Mouse (Mus musculus) cerebellum, adult 8-10 months (tissue): ENCODE data around the gene Hspa5.
"Not testable (repeated sequence)": the region's sequence is repeated elsewhere in the genome, so short reads cannot be mapped to it uniquely, and the experiment has no call there.

Source experiments
- DNase-seq: peaks from one replicate; pipeline ENCODE4 v3.0.0; 2022

Hspa5 gene

GRCm38 (mm10) chr2:34772252-34773235, 774 bp downstream of the Hspa5 start:
- no peak for DNase-seq

- no peak for DNase-seq
Measured at GRCm38 (mm10) chr2:34773673-34774072, 1.9 kb downstream of the Hspa5 start.

GRCm38 (mm10) chr2:34774493-34774892, 2.7 kb downstream of the Hspa5 start:
- DNase-seq: no peak

GRCm38 (mm10) chr2:34777237-34777868, 5.6 kb downstream of the Hspa5 start:
- DNase-seq: no peak

- no peak for DNase-seq
Measured at GRCm38 (mm10) chr2:34783064-34784020, 11.6 kb downstream of the Hspa5 start.

GRCm38 (mm10) chr2:34784085-34784484, 12.3 kb downstream of the Hspa5 start:
- no peak for DNase-seq

GRCm38 (mm10) chr2:34790282-34790681, 18.5 kb downstream of the Hspa5 start:
- DNase-seq: no peak

- not testable (repeated sequence) for DNase-seq
Measured at GRCm38 (mm10) chr2:34792543-34792942, 20.8 kb downstream of the Hspa5 start.

GRCm38 (mm10) chr2:34794511-34794910, 22.7 kb downstream of the Hspa5 start:
- DNase-seq: no peak

GRCm38 (mm10) chr2:34795426-34795825, 23.7 kb downstream of the Hspa5 start:
- DNase-seq: no peak

GRCm38 (mm10) chr2:34799357-34800256, 27.8 kb downstream of the Hspa5 start, which contains the start of gene Rabepk:
Gene Rabepk (minus strand): TSS chr2:34799912.
- DNase-seq: peak; percentile 70

GRCm38 (mm10) chr2:34800371-34800770, 28.6 kb downstream of the Hspa5 start:
- DNase-seq: no peak

GRCm38 (mm10) chr2:34801516-34802482, 30.0 kb downstream of the Hspa5 start:
- DNase-seq: peak; percentile 94

GRCm38 (mm10) chr2:34802565-34803245, 30.9 kb downstream of the Hspa5 start:
- peak; percentile 41 for DNase-seq

GRCm38 (mm10) chr2:34803746-34804145, 32.0 kb downstream of the Hspa5 start:
- DNase-seq: no peak

GRCm38 (mm10) chr2:34804172-34804571, 32.4 kb downstream of the Hspa5 start:
- no peak for DNase-seq

- no peak for DNase-seq
Measured at GRCm38 (mm10) chr2:34804815-34805214, 33.0 kb downstream of the Hspa5 start.

- no peak for DNase-seq
Measured at GRCm38 (mm10) chr2:34805364-34805950, 33.7 kb downstream of the Hspa5 start.

GRCm38 (mm10) chr2:34808057-34808456, 36.3 kb downstream of the Hspa5 start:
- DNase-seq: no peak
